Comparison of ENCODE assay signal across 9 mouse cellular contexts in genomic region chr8:87938351-87939232, GRCm38 (mm10). TPM values are rescaled to one million over a fixed set of nuclear protein-coding genes. Genes with fewer than 3 reads are reported as not detected.
DNase-seq lines count a peak whose midpoint lies in the region; ATAC-seq lines count a peak whose summit lies in the region.
"Had no signal": no experiment of that assay in that cellular context is flagged by ENCODE, and none has a peak within 500 bp of the region (broad histone marks: within the 10 kb centered on the region; RNA-seq: fewer than 3 reads in every experiment).

No protein-coding gene starts in this region.

- no peaks in the 10 kb centered on the region for H3K9me3 ChIP-seq in intestine, embryonic 15.5 days
- no peaks in the 10 kb centered on the region for H3K9me3 ChIP-seq in liver, embryonic 13.5 days (replicated peaks)
- no peaks in the 10 kb centered on the region for H3K9me3 ChIP-seq in neural tube, embryonic 15.5 days (replicated peaks)

- H3K27me3 ChIP-seq in intestine, embryonic 15.5 days (replicated peaks) = no peaks in the 10 kb centered on the region
- H3K27me3 ChIP-seq in liver, embryonic 13.5 days = peaks cover 3% of the 10 kb centered on the region
- no peaks in the 10 kb centered on the region for H3K27me3 ChIP-seq in neural tube, embryonic 15.5 days (replicated peaks)

- peak overlapping the region; percentile 71 for H3K4me2 ChIP-seq in intestine, embryonic 15.5 days (replicated peaks)
- peak overlapping the region; percentile 40 for H3K4me2 ChIP-seq in liver, embryonic 13.5 days
- H3K4me2 ChIP-seq in neural tube, embryonic 15.5 days = peak overlapping the region; percentile 49

- peak; percentile 98 for DNase-seq in heart, adult 11 months
- no peak for DNase-seq in heart, adult 8-10 months (ENCODE audit: low spot score)
- DNase-seq in embryo, embryonic 10 days (ENCODE audit: low spot score) = peak; percentile 84
- DNase-seq in gastrocnemius, postnatal 14 days = peak; percentile 86
- DNase-seq in liver, embryonic 13.5 days = no peak
- no peak for DNase-seq in urinary bladder, postnatal 25 days (ENCODE audit: low spot score)

- no peaks in the 10 kb centered on the region for H3K36me3 ChIP-seq in intestine, embryonic 15.5 days
- H3K36me3 ChIP-seq in liver, embryonic 13.5 days = no peaks in the 10 kb centered on the region
- H3K36me3 ChIP-seq in neural tube, embryonic 15.5 days = no peaks in the 10 kb centered on the region

- 3% methylated on average over 20 of the region's 20 CpGs for WGBS in intestine, embryonic 15.5 days
- 3% methylated on average over 20 of the region's 20 CpGs for WGBS in liver, embryonic 13.5 days (ENCODE audit: insufficient replicate concordance)
- 7% methylated on average over 20 of the region's 20 CpGs for WGBS in neural tube, embryonic 15.5 days

- intact Hi-C loops in gastrocnemius, postnatal 14 days (cut with DNase I; ENCODE audit: low total_unique reads) = no loop called here

- ATAC-seq in intestine, embryonic 15.5 days = peak; percentile 88
- 0 out of 2 replicates have a peak, but pooled peaks have one; percentile 31 for ATAC-seq in liver, embryonic 13.5 days (ENCODE audit: low read depth)
- ATAC-seq in neural tube, embryonic 15.5 days (ENCODE audit: low FRiP score) = peak; percentile 85

- peak overlapping the region; percentile 35 for H3K4me3 ChIP-seq in intestine, embryonic 15.5 days (replicated peaks)
- H3K4me3 ChIP-seq in liver, embryonic 13.5 days (replicated peaks) = no peak overlapping the region
- peak overlapping the region; percentile 4 for H3K4me3 ChIP-seq in neural tube, embryonic 15.5 days (replicated peaks)
- H3K4me3 ChIP-seq: erythroblast, embryonic 14.5 days had no signal

- peaks cover 24% of the 10 kb centered on the region for H3K4me1 ChIP-seq in intestine, embryonic 15.5 days (replicated peaks)
- H3K4me1 ChIP-seq in liver, embryonic 13.5 days (replicated peaks) = peaks cover 15% of the 10 kb centered on the region
- H3K4me1 ChIP-seq in neural tube, embryonic 15.5 days = peaks cover 63% of the 10 kb centered on the region

- peak overlapping the region; percentile 79 for H3K27ac ChIP-seq in intestine, embryonic 15.5 days
- H3K27ac ChIP-seq in liver, embryonic 13.5 days = no peak overlapping the region
- H3K27ac ChIP-seq in neural tube, embryonic 15.5 days (replicated peaks) = peak overlapping the region; percentile 73

- peak overlapping the region; percentile 39; the same call in 1 of the 2 replicates for H3K9ac ChIP-seq in intestine, embryonic 15.5 days
- no peak overlapping the region for H3K9ac ChIP-seq in liver, embryonic 13.5 days
- H3K9ac ChIP-seq in neural tube, embryonic 15.5 days (replicated peaks) = 0 out of 2 replicates have a peak overlapping the region, but pooled peaks have one; percentile 7

RNA-seq across cellular contexts. Expression of gene Zfp423, which starts 20.8 kb away (rescaled TPM):
- 1 to 10 TPM; 3.2 to 5.2 (median 3.6) TPM for total RNA-seq in heart, adult 8-10 months (2022)
- total RNA-seq in gastrocnemius, postnatal 14 days (2021) = 10 to 100 TPM; 15.7 to 15.9 TPM
- polyA plus RNA-seq in intestine, embryonic 15.5 days (2015; fragmentation: Nextera tagmentation; extraction: Ambion mirVana) = 5.0 and 5.5 TPM in 2 replicates
- polyA plus RNA-seq in liver, embryonic 13.5 days (2015; fragmentation: Nextera tagmentation; extraction: Ambion mirVana) = 0.49 and 0.69 TPM in 2 replicates
- polyA plus RNA-seq in neural tube, embryonic 15.5 days (2015; fragmentation: Nextera tagmentation; extraction: Ambion mirVana) = 16.5 and 18.5 TPM in 2 replicates
- polyA plus RNA-seq: erythroblast, embryonic 14.5 days had no signal

Comparison
In these comparisons a context has a peak if more than half of its experiments do, and no peak if none do; other contexts are left out.
1. DNase-seq: peak in heart, adult 11 months (single experiment), embryo, embryonic 10 days (single experiment) and gastrocnemius, postnatal 14 days (single experiment); none in heart, adult 8-10 months (single experiment), liver, embryonic 13.5 days (single experiment) and urinary bladder, postnatal 25 days (single experiment).
2. ATAC-seq: peak in every context shown above with its lines; median percentile 88 in intestine, embryonic 15.5 days; 85 in neural tube, embryonic 15.5 days; 31 in liver, embryonic 13.5 days.
3. Peak in every context shown above with its lines, with median percentiles within 50 percentile points of each other: H3K4me2 ChIP-seq.